Mouse (Mus musculus): ENCODE data around the gene Ubp1.
"Not testable (repeated sequence)": the region's sequence is repeated elsewhere in the genome, so short reads cannot be mapped to it uniquely, and the experiment has no call there.

The Ubp1 gene

GRCm38 (mm10) chr9:113930534-113931374 lies at the start of gene Ubp1:
Ubp1 (plus strand) TSS chr9:113930934.
- peak; percentile 86 for DNase-seq

- no peak for DNase-seq
These were observed 35.8 kb upstream of the Ubp1 start for GRCm38 (mm10) chr9:113894903-113895302.

GRCm38 (mm10) chr9:113903136-113903535 lies 27.6 kb upstream of the Ubp1 start:
- DNase-seq, result peak; percentile 17

- not testable (repeated sequence) for DNase-seq
These were observed 26.4 kb upstream of the Ubp1 start for GRCm38 (mm10) chr9:113904315-113904714.

DNA sequence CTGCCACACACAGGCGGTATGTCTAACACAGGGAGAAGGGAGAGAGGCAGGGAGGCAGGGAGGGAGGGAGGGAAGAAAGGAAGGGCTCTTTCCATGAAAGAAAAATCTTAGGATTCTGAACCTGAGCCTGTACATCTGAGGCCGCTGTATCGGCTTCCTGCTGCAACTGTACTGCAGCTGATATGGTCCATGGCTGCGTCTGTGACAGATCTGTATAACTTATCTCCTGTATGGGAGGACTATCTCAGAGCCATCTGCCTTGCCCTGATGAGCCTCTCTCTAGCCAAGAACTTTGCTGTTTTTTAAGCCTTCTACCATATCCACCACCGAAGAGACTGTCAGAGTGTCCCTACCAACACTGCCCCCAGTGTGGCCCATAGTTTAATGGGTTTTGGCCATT lies 14.9 kb upstream of the Ubp1 start:
- DNase-seq, result no peak

DNA sequence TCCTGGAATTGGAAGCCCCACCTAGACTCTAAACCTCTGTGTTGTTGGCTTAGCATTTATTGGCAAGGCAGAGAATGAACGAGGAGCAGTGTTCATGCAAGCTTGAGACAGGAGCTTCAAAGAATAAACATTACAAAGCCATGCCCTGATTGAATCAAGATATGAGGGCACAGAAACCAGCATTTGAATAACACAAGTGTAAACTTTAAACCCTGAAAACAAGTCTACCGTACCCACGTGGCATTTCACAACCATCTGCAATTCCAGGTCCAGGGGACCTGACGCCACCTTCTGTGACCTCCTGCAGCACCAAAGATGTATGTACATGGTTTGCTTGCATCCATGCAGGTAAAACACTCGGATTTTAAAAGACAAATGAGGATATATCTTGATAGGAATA lies 8.1 kb upstream of the Ubp1 start:
- DNase-seq, result no peak

- DNase-seq, result no peak
These were observed 5.9 kb upstream of the Ubp1 start for GRCm38 (mm10) chr9:113924883-113925282.

- DNase-seq, result no peak
These were observed 2.1 kb upstream of the Ubp1 start for GRCm38 (mm10) chr9:113928591-113928990.

DNA sequence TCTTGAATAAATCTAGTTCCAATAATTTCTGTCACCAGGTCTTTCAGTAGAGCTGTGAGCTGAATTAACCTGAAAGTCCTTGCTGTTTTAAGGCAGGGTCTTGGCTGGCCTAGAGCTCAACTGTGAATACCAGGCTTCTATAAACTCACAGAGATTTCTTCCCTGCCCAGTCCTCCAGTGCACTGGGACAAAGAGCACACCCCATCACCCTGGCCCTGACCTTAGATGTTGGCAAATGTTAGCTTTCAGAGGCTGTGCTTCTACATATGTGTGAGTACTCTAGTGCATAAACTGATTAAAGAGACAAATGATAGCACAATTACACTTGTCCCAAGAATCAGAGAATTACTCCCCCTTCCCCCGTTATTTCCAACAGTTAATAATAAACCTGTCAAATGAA lies 1.1 kb upstream of the Ubp1 start:
- DNase-seq, result no peak

- peak; percentile 26 for DNase-seq
These were observed 803 bp downstream of the Ubp1 start for GRCm38 (mm10) chr9:113931375-113932099.

GRCm38 (mm10) chr9:113932100-113932470 lies 1.4 kb downstream of the Ubp1 start:
- DNase-seq, result no peak

DNA sequence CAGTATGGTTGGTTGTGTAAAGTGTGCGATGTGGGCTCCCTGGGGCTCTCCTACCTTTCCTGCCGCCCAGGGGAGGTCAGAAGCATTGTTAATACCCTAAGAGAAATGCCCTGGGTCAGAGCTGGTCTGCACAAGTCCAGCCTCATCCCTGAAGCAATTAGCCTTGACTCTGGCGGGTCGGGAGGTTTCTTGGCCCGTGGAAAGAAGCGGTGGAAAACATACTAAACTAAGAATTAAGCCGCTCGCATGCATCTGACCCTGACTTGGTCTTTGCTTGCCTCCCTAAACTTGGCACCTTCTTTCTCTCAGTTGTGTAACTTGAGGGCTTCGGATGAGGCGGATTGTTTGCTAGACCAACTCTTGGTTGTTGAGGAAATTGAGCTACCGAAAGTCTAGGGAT lies 1.8 kb downstream of the Ubp1 start:
- DNase-seq, result no peak

- DNase-seq, result no peak
These were observed 4.9 kb downstream of the Ubp1 start for GRCm38 (mm10) chr9:113935638-113936037.

DNA sequence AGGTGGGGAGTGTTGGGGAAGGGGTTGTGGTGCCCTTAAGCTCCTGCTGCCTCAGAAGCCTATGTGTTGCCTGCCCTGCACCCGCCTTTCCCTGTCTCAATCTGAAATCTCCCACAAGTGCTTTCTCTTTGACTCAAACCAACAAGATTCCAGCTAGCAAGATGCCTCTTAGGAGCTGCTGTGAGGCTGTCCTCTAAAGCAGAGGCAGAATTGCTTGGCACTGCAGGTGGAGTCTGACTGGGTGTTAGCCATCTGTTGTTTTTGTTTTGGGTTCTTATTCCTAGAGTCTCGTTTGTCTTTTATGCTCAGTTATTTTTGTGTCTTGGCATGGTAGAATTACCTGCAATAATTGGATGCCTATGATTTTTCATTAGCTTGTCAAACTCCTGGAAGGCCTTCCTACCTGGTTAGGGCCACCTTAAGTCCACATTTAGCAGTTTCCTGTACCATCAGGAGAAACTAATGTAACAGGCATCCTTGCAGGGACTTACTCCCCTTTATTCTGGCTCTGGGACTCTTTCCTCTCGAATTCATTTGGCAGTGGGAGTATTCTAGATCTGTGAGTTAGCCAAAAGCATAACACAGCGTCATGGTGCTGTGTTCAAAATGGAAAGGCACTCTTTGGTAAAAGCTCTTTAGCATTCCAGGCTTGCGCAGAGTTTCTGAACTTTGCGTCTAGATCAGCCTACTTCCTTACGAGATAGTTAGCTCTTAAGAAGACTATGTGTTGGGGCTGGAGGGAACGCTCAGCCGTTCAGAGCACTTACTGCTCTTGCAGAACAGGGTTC lies 8.5 kb downstream of the Ubp1 start:
- no peak for DNase-seq

DNA sequence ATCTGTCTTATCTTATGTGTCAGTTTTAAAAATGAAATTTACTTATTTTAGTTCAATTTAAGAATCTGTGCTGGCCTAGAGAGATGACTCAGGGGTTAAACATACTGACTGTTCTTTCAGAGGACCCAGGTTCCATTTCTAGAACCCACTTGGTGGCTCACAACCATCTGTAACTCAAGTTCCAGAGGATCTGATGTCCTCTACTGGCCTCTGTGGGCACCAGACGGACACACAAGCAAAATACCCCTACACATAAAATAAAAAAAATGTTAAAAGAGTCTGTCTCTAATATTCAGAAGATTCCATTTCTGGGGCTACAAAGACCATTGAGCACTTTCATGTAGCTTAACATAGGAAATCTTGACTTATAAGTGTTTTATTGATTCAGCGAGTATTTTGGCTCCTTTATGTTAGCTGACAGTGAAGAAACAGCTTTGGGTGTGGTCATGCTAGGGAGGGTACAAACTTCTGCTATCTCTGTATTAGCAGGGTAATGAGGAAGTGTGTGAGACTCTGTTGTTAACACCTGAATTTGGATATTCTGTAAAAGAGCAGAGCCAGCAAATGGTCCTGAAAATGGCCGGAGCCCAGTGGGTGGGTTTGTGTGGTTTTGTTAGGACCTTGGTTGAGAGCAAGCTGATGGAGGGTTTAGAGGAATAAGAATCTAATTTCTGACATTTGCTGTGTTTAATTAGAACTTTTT lies 10.5 kb downstream of the Ubp1 start:
- no peak for DNase-seq

- DNase-seq, result no peak
These were observed 12.6 kb downstream of the Ubp1 start for GRCm38 (mm10) chr9:113943372-113943771.

GRCm38 (mm10) chr9:113947216-113947615 lies 16.5 kb downstream of the Ubp1 start:
- DNase-seq, result no peak

DNA sequence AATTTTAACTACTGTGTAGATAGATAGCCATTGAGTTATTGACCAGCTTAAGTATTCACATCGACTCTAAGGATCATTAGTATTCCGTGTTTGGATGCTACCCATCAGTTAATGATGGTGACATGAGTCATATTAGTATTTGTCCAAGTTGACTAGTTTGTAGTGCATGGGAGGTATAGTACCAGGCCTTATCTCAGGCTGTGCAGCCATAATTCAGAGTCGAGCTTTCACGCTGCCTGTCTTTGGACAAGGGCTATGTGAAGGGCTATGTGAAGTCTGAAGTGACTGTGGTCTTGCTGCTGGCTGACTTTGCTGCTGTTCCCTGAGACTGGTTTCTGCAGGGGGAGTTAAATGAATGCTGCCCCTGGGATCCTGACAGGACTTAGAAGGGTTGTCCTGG lies 27.0 kb downstream of the Ubp1 start:
- no peak for DNase-seq

- no peak for DNase-seq
These were observed 33.0 kb downstream of the Ubp1 start for GRCm38 (mm10) chr9:113963718-113964117.

- no peak for DNase-seq
These were observed 33.7 kb downstream of the Ubp1 start for GRCm38 (mm10) chr9:113964415-113964814.

DNA sequence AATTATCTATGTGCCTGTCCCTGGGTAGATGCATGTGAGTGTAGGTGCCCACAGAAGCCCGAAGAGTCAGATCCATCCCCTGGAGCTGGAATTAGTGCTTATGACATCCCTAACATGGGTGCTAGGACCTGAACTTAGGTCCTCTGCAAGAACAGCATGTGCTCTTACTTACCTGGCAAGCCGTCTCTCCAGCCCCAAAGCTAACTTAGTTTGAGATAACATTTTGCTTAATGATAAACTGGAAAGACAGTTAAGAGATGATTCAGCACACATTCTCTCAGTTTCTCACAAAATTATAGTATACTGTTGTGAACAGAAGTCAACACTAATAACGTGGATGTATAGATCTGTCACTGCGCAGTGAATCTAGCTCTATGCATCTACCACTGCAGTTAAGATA lies 36.1 kb downstream of the Ubp1 start:
- DNase-seq, result no peak

- DNase-seq, result no peak
These were observed 38.2 kb downstream of the Ubp1 start for GRCm38 (mm10) chr9:113968967-113969366.

GRCm38 (mm10) chr9:113969399-113969798 lies 38.7 kb downstream of the Ubp1 start:
- DNase-seq, result no peak

Measured in right cerebral cortex, postnatal 4 days (tissue).